Mouse (Mus musculus): ENCODE results near the gene Psmd9. TPM values are rescaled to one million over a fixed set of nuclear protein-coding genes. Genes with fewer than 3 reads are reported as not detected.

The Psmd9 gene
- polyA plus RNA-seq, 1 experiment from 2014 or later = 73.5 TPM

DNA sequence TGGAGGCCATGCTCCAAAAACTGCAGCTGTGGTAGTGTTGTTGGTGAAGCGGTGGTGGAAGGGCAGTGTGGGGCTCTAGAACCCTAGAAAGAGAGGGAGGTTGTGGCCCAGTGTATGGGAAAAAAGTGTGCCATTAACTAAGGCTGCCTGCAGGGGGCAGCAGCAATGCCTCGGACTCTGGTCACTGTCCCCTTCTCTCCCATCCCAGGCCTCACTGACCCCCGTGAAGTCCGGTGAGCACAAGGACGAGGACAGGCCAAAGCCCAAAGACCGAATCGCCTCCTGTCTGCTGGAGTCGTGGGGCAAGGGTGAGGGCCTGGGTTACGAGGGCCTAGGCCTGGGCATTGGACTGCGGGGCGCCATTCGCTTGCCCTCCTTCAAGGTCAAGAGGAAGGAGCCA is 12.4 kb upstream of the Psmd9 start:
- Histone ChIP-seq H3K9ac (ENCODE audit: low read depth, low read length) (no peak overlapping the region), H3K27me3 (ENCODE audit: control insufficient read depth, insufficient read depth, low read length) (no peaks in the 10 kb centered on the region), H3K4me1 (replicated peaks; ENCODE audit: control insufficient read depth, insufficient read depth, low read length) (no peaks in the 10 kb centered on the region), H3K4me3 (ENCODE audit: low read depth, low read length) (no peak overlapping the region), H3K4me2 (replicated peaks; ENCODE audit: low read depth, low read length) (no peak overlapping the region), H3K9me3 (ENCODE audit: control insufficient read depth, low read length) (no peaks in the 10 kb centered on the region), H3K27ac (ENCODE audit: low read depth, low read length) (no peak overlapping the region), H3K36me3 (ENCODE audit: control insufficient read depth, insufficient read depth, low read length) (peaks cover 29% of the 10 kb centered on the region)
- DNase-seq (ENCODE audit: low spot score) (peak; percentile 38), ATAC-seq (ENCODE audit: low FRiP score) (no peak)
- 86% methylated on average over 12 of the region's 12 CpGs for WGBS

- H3K36me3 ChIP-seq (ENCODE audit: control insufficient read depth, insufficient read depth, low read length) = peaks cover 29% of the 10 kb centered on the region
- 92% methylated on average over 4 of the region's 4 CpGs for WGBS
Measured at GRCm38 (mm10) chr5:123157972-123158371, 11.2 kb upstream of the Psmd9 start.

GRCm38 (mm10) chr5:123159446-123159845 is 9.8 kb upstream of the Psmd9 start:
- Histone ChIP-seq H3K27ac (ENCODE audit: low read depth, low read length) (no peak overlapping the region), H3K9ac (ENCODE audit: low read depth, low read length) (no peak overlapping the region), H3K36me3 (ENCODE audit: control insufficient read depth, insufficient read depth, low read length) (peaks cover 39% of the 10 kb centered on the region), H3K4me1 (replicated peaks; ENCODE audit: control insufficient read depth, insufficient read depth, low read length) (no peaks in the 10 kb centered on the region), H3K4me3 (ENCODE audit: low read depth, low read length) (no peak overlapping the region), H3K9me3 (ENCODE audit: control insufficient read depth, low read length) (no peaks in the 10 kb centered on the region), H3K4me2 (replicated peaks; ENCODE audit: low read depth, low read length) (no peak overlapping the region), H3K27me3 (ENCODE audit: control insufficient read depth, insufficient read depth, low read length) (no peaks in the 10 kb centered on the region)
- 90% methylated on average over 4 of the region's 4 CpGs for WGBS
- no peak for DNase-seq (ENCODE audit: low spot score)
- ATAC-seq (ENCODE audit: low FRiP score) = no peak

More at GRCm38 (mm10) chr5:123157972-123158371, 11.2 kb upstream of the Psmd9 start:
- Histone ChIP-seq H3K27ac (ENCODE audit: low read depth, low read length) (no peak overlapping the region), H3K9me3 (ENCODE audit: control insufficient read depth, low read length) (no peaks in the 10 kb centered on the region), H3K4me3 (ENCODE audit: low read depth, low read length) (no peak overlapping the region), H3K4me1 (replicated peaks; ENCODE audit: control insufficient read depth, insufficient read depth, low read length) (no peaks in the 10 kb centered on the region), H3K9ac (ENCODE audit: low read depth, low read length) (no peak overlapping the region), H3K4me2 (replicated peaks; ENCODE audit: low read depth, low read length) (no peak overlapping the region), H3K27me3 (ENCODE audit: control insufficient read depth, insufficient read depth, low read length) (no peaks in the 10 kb centered on the region)
- ATAC-seq (ENCODE audit: low FRiP score) (no peak), DNase-seq (ENCODE audit: low spot score) (no peak)

- Histone ChIP-seq H3K36me3 (ENCODE audit: control insufficient read depth, insufficient read depth, low read length) (peaks cover 39% of the 10 kb centered on the region), H3K27me3 (ENCODE audit: control insufficient read depth, insufficient read depth, low read length) (no peaks in the 10 kb centered on the region), H3K27ac (ENCODE audit: low read depth, low read length) (no peak overlapping the region), H3K4me3 (ENCODE audit: low read depth, low read length) (no peak overlapping the region), H3K9me3 (ENCODE audit: control insufficient read depth, low read length) (no peaks in the 10 kb centered on the region), H3K4me1 (replicated peaks; ENCODE audit: control insufficient read depth, insufficient read depth, low read length) (no peaks in the 10 kb centered on the region), H3K9ac (ENCODE audit: low read depth, low read length) (no peak overlapping the region), H3K4me2 (replicated peaks; ENCODE audit: low read depth, low read length) (no peak overlapping the region)
- 97% methylated on average over 15 of the region's 15 CpGs for WGBS
- DNase-seq (ENCODE audit: low spot score) = no peak
- no peak for ATAC-seq (ENCODE audit: low FRiP score)
Measured at GRCm38 (mm10) chr5:123159866-123160265, 9.3 kb upstream of the Psmd9 start.

GRCm38 (mm10) chr5:123160341-123160740 is 8.9 kb upstream of the Psmd9 start:
- Histone ChIP-seq H3K9ac (ENCODE audit: low read depth, low read length) (no peak overlapping the region; the same call in 1 of the 2 replicates), H3K4me2 (replicated peaks; ENCODE audit: low read depth, low read length) (no peak overlapping the region), H3K4me3 (ENCODE audit: low read depth, low read length) (no peak overlapping the region), H3K27me3 (ENCODE audit: control insufficient read depth, insufficient read depth, low read length) (no peaks in the 10 kb centered on the region), H3K4me1 (replicated peaks; ENCODE audit: control insufficient read depth, insufficient read depth, low read length) (no peaks in the 10 kb centered on the region), H3K27ac (ENCODE audit: low read depth, low read length) (no peak overlapping the region), H3K9me3 (ENCODE audit: control insufficient read depth, low read length) (no peaks in the 10 kb centered on the region), H3K36me3 (ENCODE audit: control insufficient read depth, insufficient read depth, low read length) (peaks cover 39% of the 10 kb centered on the region)
- DNase-seq (ENCODE audit: low spot score) (no peak), ATAC-seq (ENCODE audit: low FRiP score) (no peak)
- WGBS = 91% methylated on average over 12 of the region's 15 CpGs

GRCm38 (mm10) chr5:123162942-123163341 is 6.3 kb upstream of the Psmd9 start:
- H3K9ac ChIP-seq (ENCODE audit: low read depth, low read length) = no peak overlapping the region
- H3K27me3 ChIP-seq (ENCODE audit: control insufficient read depth, insufficient read depth, low read length) = no peaks in the 10 kb centered on the region
- 77% methylated on average over 9 of the region's 9 CpGs for WGBS
- DNase-seq (ENCODE audit: low spot score) (no peak), ATAC-seq (ENCODE audit: low FRiP score) (no peak)
- no peak overlapping the region for H3K27ac ChIP-seq (ENCODE audit: low read depth, low read length)
- H3K4me3 ChIP-seq (ENCODE audit: low read depth, low read length) = no peak overlapping the region
- H3K4me1 ChIP-seq (replicated peaks; ENCODE audit: control insufficient read depth, insufficient read depth, low read length) = no peaks in the 10 kb centered on the region
- peaks cover 42% of the 10 kb centered on the region for H3K36me3 ChIP-seq (ENCODE audit: control insufficient read depth, insufficient read depth, low read length)
- H3K9me3 ChIP-seq (ENCODE audit: control insufficient read depth, low read length) = no peaks in the 10 kb centered on the region
- H3K4me2 ChIP-seq (replicated peaks; ENCODE audit: low read depth, low read length) = no peak overlapping the region

GRCm38 (mm10) chr5:123166437-123166836 is 2.8 kb upstream of the Psmd9 start:
- DNase-seq (ENCODE audit: low spot score) = no peak
- H3K9me3 ChIP-seq (ENCODE audit: control insufficient read depth, low read length) = no peaks in the 10 kb centered on the region
- 93% methylated on average over 9 of the region's 10 CpGs for WGBS
- no peak overlapping the region for H3K4me3 ChIP-seq (ENCODE audit: low read depth, low read length)
- H3K9ac ChIP-seq (ENCODE audit: low read depth, low read length) = no peak overlapping the region
- ATAC-seq (ENCODE audit: low FRiP score) = no peak
- H3K4me1 ChIP-seq (replicated peaks; ENCODE audit: control insufficient read depth, insufficient read depth, low read length) = no peaks in the 10 kb centered on the region
- H3K27me3 ChIP-seq (ENCODE audit: control insufficient read depth, insufficient read depth, low read length) = no peaks in the 10 kb centered on the region
- no peak overlapping the region for H3K4me2 ChIP-seq (replicated peaks; ENCODE audit: low read depth, low read length)
- no peak overlapping the region for H3K27ac ChIP-seq (ENCODE audit: low read depth, low read length)
- H3K36me3 ChIP-seq (ENCODE audit: control insufficient read depth, insufficient read depth, low read length) = peaks cover 23% of the 10 kb centered on the region

GRCm38 (mm10) chr5:123167591-123167990 is 1.6 kb upstream of the Psmd9 start:
- DNase-seq (ENCODE audit: low spot score) = no peak
- WGBS = 79% methylated on average over 5 of the region's 5 CpGs
- no peak overlapping the region for H3K4me3 ChIP-seq (ENCODE audit: low read depth, low read length)
- H3K27me3 ChIP-seq (ENCODE audit: control insufficient read depth, insufficient read depth, low read length) = no peaks in the 10 kb centered on the region
- no peaks in the 10 kb centered on the region for H3K9me3 ChIP-seq (ENCODE audit: control insufficient read depth, low read length)
- H3K27ac ChIP-seq (ENCODE audit: low read depth, low read length) = no peak overlapping the region
- H3K4me2 ChIP-seq (replicated peaks; ENCODE audit: low read depth, low read length) = no peak overlapping the region
- H3K4me1 ChIP-seq (replicated peaks; ENCODE audit: control insufficient read depth, insufficient read depth, low read length) = no peaks in the 10 kb centered on the region; the same call in 1 of the 2 replicates
- no peak overlapping the region for H3K9ac ChIP-seq (ENCODE audit: low read depth, low read length)
- peaks cover 19% of the 10 kb centered on the region for H3K36me3 ChIP-seq (ENCODE audit: control insufficient read depth, insufficient read depth, low read length)
- ATAC-seq (ENCODE audit: low FRiP score) = no peak

DNA sequence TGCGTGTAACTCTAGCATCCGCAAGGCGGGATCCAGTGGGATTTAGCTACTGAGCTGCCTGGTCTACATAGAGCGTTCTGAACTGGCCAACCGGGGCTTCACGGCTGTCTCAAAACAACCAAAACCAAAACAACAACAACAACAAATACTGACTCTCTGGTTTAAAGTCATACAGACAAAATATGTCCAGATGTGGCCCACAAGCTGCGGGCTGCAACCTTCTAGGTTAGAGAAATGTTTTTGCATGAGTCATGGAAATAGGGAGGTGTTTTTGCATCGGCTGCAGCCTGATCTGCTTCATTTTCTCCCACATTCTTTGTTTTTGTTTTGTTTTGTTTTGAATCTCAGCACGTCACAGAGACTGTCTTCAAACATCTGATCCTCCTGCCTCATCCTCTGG is 1.2 kb downstream of the Psmd9 start:
- no peak overlapping the region for H3K4me2 ChIP-seq (replicated peaks; ENCODE audit: low read depth, low read length)
- no peak overlapping the region for H3K9ac ChIP-seq (ENCODE audit: low read depth, low read length)
- peaks cover 6% of the 10 kb centered on the region; the same call in 1 of the 2 replicates for H3K36me3 ChIP-seq (ENCODE audit: control insufficient read depth, insufficient read depth, low read length)
- ATAC-seq (ENCODE audit: low FRiP score) = no peak
- WGBS = 78% methylated on average over 9 of the region's 9 CpGs
- no peaks in the 10 kb centered on the region for H3K27me3 ChIP-seq (ENCODE audit: control insufficient read depth, insufficient read depth, low read length)
- no peak for DNase-seq (ENCODE audit: low spot score)
- no peaks in the 10 kb centered on the region for H3K9me3 ChIP-seq (ENCODE audit: control insufficient read depth, low read length)
- no peaks in the 10 kb centered on the region; the same call in 1 of the 2 replicates for H3K4me1 ChIP-seq (replicated peaks; ENCODE audit: control insufficient read depth, insufficient read depth, low read length)
- H3K4me3 ChIP-seq (ENCODE audit: low read depth, low read length) = no peak overlapping the region
- no peak overlapping the region for H3K27ac ChIP-seq (ENCODE audit: low read depth, low read length)
